Mouse (Mus musculus): ENCODE results near the gene Gm11492.

GRCm38 (mm10) chr11:87570743-87571142 is 4.3 kb downstream of the Gm11492 start:
- TF ChIP-seq CTCF (IDR thresholded peaks at IDR 0.05; ENCODE audit: low read depth, low read length) (no peak), GATA1 (IDR thresholded peaks at IDR 0.05; ENCODE audit: borderline replicate concordance, low read length) (no peak)

Data from G1E (cell line).